Mouse (Mus musculus) hindbrain, embryonic 12.5 days (tissue): ENCODE measurements around the gene Tubb2a. TPM values are rescaled to one million over a fixed set of nuclear protein-coding genes. Genes with fewer than 3 reads are reported as not detected.

Experiments used
- ATAC-seq: fragments of 200-750 bp; cut with Nextera tagmentation; 2 replicates; pipeline ENCODE4 v1.8.0; 2017; ENCODE audit warnings: moderate TSS enrichment; ENCODE audit not compliant: low FRiP score
- H3K27ac ChIP-seq: fragments of 300-500 bp; sonication (generic); 2 replicates; pipeline ENCODE4 v1.5.1; 2016; ENCODE audit warnings: mild to moderate bottlenecking
- H3K27me3 ChIP-seq: fragments of 300-500 bp; sonication (generic); 2 replicates; pipeline ENCODE4 v1.6.1; 2016; ENCODE audit warnings: mild to moderate bottlenecking
- H3K36me3 ChIP-seq: fragments of 300-500 bp; sonication (generic); 2 replicates; pipeline ENCODE4 v1.6.1; 2016; ENCODE audit warnings: mild to moderate bottlenecking
- H3K4me1 ChIP-seq: fragments of 300-500 bp; sonication (generic); 2 replicates; pipeline ENCODE4 v1.6.1; 2016
- H3K4me2 ChIP-seq: fragments of 300-500 bp; sonication (generic); replicated peaks from 2 replicates; pipeline ENCODE4 v1.6.1; 2016; ENCODE audit warnings: mild to moderate bottlenecking
- H3K4me3 ChIP-seq: fragments of 300-500 bp; sonication (generic); 2 replicates; pipeline ENCODE4 v1.5.1; 2016; ENCODE audit warnings: mild to moderate bottlenecking
- H3K9ac ChIP-seq: fragments of 300-500 bp; sonication (generic); 2 replicates; pipeline ENCODE4 v1.6.1; 2016; ENCODE audit warnings: mild to moderate bottlenecking, moderate library complexity
- H3K9me3 ChIP-seq: fragments of 300-500 bp; sonication (generic); replicated peaks from 2 replicates; pipeline ENCODE4 v1.6.1; 2016; ENCODE audit warnings: mild to moderate bottlenecking
- WGBS: fragments of 180-500 bp; shearing (Covaris S2); methylation state at CpG from one replicate; pipeline ENCODE4 v1.1.7; 2016; 5-methylcytosine and 5-hydroxymethylcytosine counted together
- polyA plus RNA-seq: library from polyadenylated mRNA; unstranded; fragments of >200 nt; fragmentation: Nextera tagmentation; extraction: Ambion mirVana; gene quantifications from 2 replicates; pipeline ENCODE4 v1.2.1, GENCODE M21; 2016

Tubb2a gene
- polyA plus RNA-seq, 1 experiment from 2014 or later = 785 TPM

DNA sequence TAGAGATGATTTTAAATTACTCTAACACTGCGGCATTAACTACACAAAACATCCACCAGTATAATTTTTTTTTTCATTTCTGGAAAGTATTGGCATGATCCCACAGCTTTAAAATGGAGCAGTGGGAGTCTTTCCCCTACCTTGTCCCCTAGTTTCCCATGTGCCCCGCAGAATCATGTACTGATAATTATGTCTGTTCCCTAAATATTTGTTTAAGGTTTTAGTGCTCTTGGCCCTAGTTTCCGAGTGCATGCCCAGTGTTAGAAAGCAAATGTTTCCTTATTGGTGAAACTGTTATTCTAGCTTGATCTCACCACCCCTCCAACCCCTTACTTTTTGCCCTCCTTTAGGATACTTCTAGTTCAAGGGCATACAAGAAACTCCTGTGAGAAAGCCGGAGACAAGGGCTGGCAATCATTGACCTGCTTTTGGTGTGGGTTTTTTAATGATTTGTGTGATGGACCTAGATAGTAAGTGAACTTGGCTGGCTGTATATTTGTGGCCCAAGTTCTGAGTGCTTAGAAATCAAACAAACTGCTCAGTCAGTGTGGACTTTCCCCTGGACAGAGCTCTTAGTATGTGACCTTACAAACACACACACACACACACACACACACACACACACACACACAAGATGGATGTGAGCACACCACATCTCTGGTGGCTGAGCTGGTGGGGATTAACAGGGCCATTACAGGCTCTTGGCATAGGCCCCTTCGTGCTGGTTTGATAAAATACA, 32.1 kb downstream of the Tubb2a start:
- WGBS = 73% methylated on average over 5 of the region's 5 CpGs
- peak; percentile 59; the same call in 1 of the 2 replicates for ATAC-seq

DNA sequence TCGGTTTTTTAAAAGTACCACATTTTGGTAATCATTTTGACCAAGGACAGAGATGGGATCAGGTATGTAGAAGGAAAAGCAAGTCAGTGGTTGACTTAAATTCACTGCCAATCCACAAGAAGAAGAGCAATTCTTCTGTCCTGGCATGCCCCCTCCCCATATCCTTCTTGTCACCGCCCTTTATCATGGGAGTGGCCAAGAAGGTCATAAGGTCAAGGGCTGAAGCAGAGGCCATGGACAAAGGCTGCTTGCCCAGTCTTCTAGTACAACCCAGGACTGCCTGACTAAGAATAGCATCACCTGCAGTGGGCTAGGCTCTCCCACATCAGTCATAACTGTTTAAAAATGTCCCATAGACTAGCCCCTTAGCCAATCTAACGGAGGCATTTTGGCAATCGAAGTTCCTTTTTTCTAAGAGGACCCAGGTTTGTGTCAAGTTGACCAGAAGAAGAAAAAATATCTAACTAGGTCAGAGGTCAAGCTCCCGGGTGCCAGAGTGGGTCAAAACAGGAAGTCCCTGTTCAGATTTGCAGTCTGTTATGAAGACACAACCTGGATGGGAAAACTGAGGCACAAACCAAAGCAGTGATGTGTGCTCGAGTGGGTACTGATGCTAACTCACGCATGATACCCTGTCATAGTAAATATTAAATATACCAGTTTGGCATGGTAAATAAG, 34.0 kb downstream of the Tubb2a start:
- no peaks in the 10 kb centered on the region for H3K27me3 ChIP-seq
- peaks cover 4% of the 10 kb centered on the region; the same call in 1 of the 2 replicates for H3K9me3 ChIP-seq
- H3K4me1 ChIP-seq = peaks cover 3% of the 10 kb centered on the region; the same call in 1 of the 2 replicates
- WGBS = 77% methylated on average over 7 of the region's 7 CpGs
- no peak overlapping the region for H3K4me2 ChIP-seq
- H3K27ac ChIP-seq = no peak overlapping the region
- no peak for ATAC-seq
- H3K36me3 ChIP-seq = peaks cover 10% of the 10 kb centered on the region; the same call in 1 of the 2 replicates
- no peak overlapping the region for H3K4me3 ChIP-seq
- H3K9ac ChIP-seq = no peak overlapping the region

More for the DNA sequence above, 32.1 kb downstream of the Tubb2a start:
- Histone ChIP-seq H3K27me3 (no peaks in the 10 kb centered on the region), H3K9me3 (no peaks in the 10 kb centered on the region), H3K4me2 (no peak overlapping the region), H3K36me3 (peaks cover 14% of the 10 kb centered on the region; the same call in 1 of the 2 replicates), H3K9ac (no peak overlapping the region), H3K4me3 (no peak overlapping the region), H3K27ac (no peak overlapping the region), H3K4me1 (no peaks in the 10 kb centered on the region)

DNA sequence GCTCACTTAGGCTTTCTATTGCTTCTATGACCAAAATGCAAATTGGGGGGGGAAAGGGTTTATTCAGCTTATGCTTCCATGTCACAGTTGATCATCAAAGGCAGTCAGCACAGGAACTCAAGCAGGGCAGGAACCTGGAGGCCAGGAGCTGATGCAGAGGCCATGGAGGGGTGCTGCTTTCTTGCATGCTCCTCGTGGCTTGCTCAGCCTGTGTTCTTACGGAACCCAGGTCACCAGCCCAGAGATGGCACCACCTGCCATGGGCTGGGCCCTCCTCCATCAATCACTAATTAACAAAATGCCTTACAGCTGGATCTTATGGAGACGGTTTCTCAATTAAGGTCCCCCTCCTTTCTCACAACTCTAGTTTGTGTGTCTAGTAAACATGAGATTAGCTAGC, 37.7 kb downstream of the Tubb2a start:
- no peak overlapping the region for H3K4me2 ChIP-seq

DNA sequence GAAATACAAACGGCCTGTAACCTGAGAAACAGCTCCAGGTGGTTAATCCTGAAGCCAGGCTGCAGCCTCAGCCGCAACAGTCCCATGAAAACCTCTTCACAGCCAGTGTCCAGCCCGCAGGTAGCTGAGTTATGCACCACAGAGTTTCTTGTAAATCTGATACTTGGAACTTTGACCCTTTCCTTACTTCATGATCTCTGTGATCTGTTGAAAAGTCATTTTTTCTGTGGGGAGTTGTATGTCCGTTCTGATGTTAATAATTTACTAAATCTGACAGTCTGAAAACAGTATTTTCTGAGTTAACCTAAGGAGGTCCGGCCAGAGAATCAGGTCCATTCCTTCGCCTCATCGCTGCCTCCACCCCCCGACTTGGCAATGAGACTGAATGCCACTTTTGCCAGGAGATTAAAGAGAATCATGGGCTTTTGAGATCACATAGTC, 38.9 kb downstream of the Tubb2a start:
- H3K4me1 ChIP-seq = peaks cover 19% of the 10 kb centered on the region
- H3K4me3 ChIP-seq = peak overlapping the region; percentile 2; the same call in 1 of the 2 replicates
- WGBS = 37% methylated on average over 8 of the region's 8 CpGs
- H3K9ac ChIP-seq = no peak overlapping the region
- H3K27me3 ChIP-seq = no peaks in the 10 kb centered on the region
- H3K27ac ChIP-seq = no peak overlapping the region
- no peak for ATAC-seq
- H3K4me2 ChIP-seq = peak overlapping the region; percentile 77
- H3K36me3 ChIP-seq = no peaks in the 10 kb centered on the region
- H3K9me3 ChIP-seq = peaks cover 4% of the 10 kb centered on the region; the same call in 1 of the 2 replicates

More for the DNA sequence above, 37.7 kb downstream of the Tubb2a start:
- no peak overlapping the region for H3K9ac ChIP-seq
- H3K9me3 ChIP-seq = peaks cover 4% of the 10 kb centered on the region; the same call in 1 of the 2 replicates
- WGBS = 92% methylated on average over 3 of the region's 3 CpGs
- ATAC-seq = no peak
- H3K27me3 ChIP-seq = no peaks in the 10 kb centered on the region
- no peak overlapping the region for H3K4me3 ChIP-seq
- no peak overlapping the region for H3K27ac ChIP-seq
- 0 out of 2 replicates have a peak, but pooled peaks cover 3% of the 10 kb centered on the region for H3K36me3 ChIP-seq
- peaks cover 19% of the 10 kb centered on the region for H3K4me1 ChIP-seq

DNA sequence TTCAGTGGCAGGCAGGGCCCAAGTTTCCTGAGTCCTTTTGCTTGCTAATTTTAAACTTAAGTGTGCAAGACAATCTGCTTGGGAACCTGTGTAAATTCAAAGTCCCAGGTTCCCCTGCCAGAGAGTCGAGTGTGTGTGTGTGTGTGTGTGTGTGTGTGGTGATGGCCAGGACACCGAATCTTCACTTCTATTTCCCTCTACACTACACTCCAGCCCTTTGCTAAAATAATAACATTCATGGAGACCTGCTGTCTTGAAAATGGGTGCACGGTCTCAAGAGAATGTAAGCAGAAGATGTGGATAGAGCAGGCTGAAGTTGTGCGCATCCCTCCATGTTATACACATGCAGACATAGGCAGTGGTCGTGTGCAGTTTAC, 39.8 kb downstream of the Tubb2a start:
- H3K36me3 ChIP-seq = 0 out of 2 replicates have a peak, but pooled peaks cover under 1% of the 10 kb centered on the region
- peak overlapping the region; percentile 65 for H3K4me3 ChIP-seq
- H3K9me3 ChIP-seq = peaks cover 4% of the 10 kb centered on the region; the same call in 1 of the 2 replicates
- ATAC-seq = peak; percentile 33
- peaks cover 19% of the 10 kb centered on the region for H3K4me1 ChIP-seq
- WGBS = 50% methylated on average over 5 of the region's 5 CpGs
- H3K27ac ChIP-seq = peak overlapping the region; percentile 84; the same call in 1 of the 2 replicates
- H3K27me3 ChIP-seq = no peaks in the 10 kb centered on the region
- peak overlapping the region; percentile 80 for H3K9ac ChIP-seq
- peak overlapping the region; percentile 77 for H3K4me2 ChIP-seq

DNA sequence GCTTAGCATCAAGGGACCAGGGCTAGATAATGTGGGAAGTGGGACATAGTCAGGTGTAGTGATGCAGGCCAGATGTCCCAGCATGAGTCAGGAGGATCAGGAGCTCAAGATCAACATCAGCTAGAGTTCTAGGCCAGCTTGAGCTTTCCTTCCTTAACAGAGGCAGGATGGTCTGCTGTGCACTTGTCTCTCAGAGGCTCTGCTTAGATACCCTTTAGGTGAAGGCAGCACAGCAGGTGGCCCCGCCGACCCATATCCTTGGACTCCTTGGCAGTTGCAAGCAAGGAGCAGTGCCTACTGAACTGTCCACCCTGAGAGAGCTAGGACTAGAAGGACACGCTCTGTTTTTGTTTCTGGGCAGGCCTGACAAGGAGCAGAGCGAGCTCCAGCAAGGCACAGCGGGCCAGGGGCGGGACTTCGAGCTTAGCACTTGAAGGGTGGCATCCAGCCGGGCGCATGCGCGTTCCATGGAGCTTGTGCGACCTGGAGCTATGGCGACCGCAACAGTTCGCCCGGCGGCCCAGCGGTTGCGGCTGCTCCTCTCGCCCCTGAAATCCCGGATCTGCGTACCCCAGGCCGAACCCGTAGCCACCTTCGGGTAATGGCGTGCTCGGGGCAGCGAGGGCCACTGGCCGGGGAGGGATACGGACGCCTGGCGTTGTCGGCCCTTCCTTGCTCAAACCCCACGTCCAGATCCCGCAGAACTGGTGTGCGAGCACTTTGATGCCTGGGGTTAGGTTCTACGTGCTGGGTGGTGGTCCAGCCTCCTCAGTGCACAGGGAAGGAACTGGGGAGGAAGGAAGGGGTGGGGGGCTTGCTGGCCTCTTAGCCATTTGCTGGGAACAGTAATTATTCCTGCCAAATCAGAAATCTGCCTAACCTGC, 40.4 kb downstream of the Tubb2a start, which contains the start of gene Bphl:
Bphl (plus strand) TSS at position 426 of the 884 bp plus-strand sequence.
- Histone ChIP-seq H3K4me3 (peak within 1 kb of the TSS; percentile 65), H3K4me2 (peak within 1 kb of the TSS; percentile 77), H3K4me1 (peaks cover 19% of the 10 kb centered on the region), H3K27me3 (no peaks in the 10 kb centered on the region), H3K36me3 (0 out of 2 replicates have a peak, but pooled peaks cover 7% of the 10 kb centered on the region), H3K9me3 (peaks cover 4% of the 10 kb centered on the region; the same call in 1 of the 2 replicates), H3K9ac (peak within 1 kb of the TSS; percentile 80), H3K27ac (peak within 1 kb of the TSS; percentile 84)
- under 1% methylated on average over 37 of the region's 37 CpGs for WGBS
- ATAC-seq = peak; percentile 96

DNA sequence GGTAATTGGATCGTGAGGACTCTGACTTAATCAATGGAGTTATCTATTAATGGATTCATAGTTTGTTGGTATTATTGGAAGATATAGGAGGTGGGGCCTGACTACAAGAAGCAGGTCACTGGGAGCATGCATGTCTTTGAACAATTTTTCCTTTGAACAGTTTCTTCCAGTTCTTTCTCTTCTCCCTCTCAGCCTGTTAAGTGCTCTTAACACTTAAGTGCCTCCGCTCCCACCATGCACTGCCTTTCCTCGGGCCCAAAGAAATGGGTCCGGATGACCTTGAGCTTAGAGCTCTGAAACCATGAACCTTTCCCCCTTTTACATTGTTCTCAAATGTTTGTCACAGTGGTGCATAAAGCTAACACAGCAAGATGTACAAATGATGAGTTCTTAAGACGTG, 41.1 kb downstream of the Tubb2a start:
- Histone ChIP-seq H3K9me3 (peaks cover 4% of the 10 kb centered on the region; the same call in 1 of the 2 replicates), H3K36me3 (0 out of 2 replicates have a peak, but pooled peaks cover 11% of the 10 kb centered on the region), H3K9ac (no peak overlapping the region), H3K4me1 (peaks cover 19% of the 10 kb centered on the region), H3K27me3 (no peaks in the 10 kb centered on the region), H3K27ac (peak overlapping the region; percentile 84; the same call in 1 of the 2 replicates), H3K4me2 (peak overlapping the region; percentile 77; the same call in 1 of the 2 replicates), H3K4me3 (no peak overlapping the region; the same call in 1 of the 2 replicates)
- ATAC-seq = 0 out of 2 replicates have a peak, but pooled peaks have one; percentile 7
- 87% methylated on average over 5 of the region's 5 CpGs for WGBS

DNA sequence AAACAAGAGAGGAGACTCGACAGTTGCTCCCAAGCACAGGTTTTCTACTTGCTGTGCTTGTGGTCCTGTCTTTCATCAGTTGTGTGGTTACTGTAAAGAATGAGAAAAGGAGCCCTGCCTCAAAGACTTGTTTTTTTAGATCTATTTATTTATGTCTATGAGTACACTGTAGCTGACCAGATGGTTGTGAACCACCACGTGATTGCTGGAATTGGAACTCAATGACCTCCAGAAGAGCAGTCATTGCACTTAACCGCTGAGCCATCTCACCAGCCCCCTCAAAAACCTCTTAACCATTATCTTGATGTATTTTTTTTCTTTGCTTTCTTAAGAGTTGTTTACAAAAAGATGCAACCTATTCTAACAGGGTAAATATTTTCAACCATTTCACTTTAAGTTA, 42.4 kb downstream of the Tubb2a start:
- 86% methylated on average over 3 of the region's 3 CpGs for WGBS
- Histone ChIP-seq H3K27me3 (no peaks in the 10 kb centered on the region), H3K4me3 (no peak overlapping the region), H3K9me3 (peaks cover 4% of the 10 kb centered on the region; the same call in 1 of the 2 replicates), H3K4me1 (peaks cover 19% of the 10 kb centered on the region), H3K27ac (no peak overlapping the region), H3K36me3 (0 out of 2 replicates have a peak, but pooled peaks cover 17% of the 10 kb centered on the region), H3K9ac (no peak overlapping the region), H3K4me2 (no peak overlapping the region)
- ATAC-seq = no peak

DNA sequence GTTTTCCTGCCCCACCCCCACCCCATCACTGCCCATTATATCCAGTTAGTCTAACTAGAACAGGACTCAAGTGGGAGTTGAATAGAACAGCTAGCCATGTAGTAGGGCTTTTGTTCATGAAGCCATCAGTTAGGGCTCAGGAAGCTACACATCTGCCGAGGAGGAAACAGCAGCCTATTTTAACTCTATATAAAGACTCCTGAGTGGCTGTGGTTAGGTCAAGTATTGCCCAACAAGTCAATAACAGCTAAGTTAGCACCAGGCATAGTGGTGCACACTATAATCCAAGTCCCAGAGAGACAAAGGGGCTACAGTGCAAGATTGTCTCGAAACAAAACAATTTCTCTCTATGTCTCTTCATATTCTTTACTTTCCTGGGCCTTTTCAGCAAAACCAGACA, 45.8 kb downstream of the Tubb2a start:
- Histone ChIP-seq H3K9me3 (no peaks in the 10 kb centered on the region), H3K27ac (no peak overlapping the region), H3K9ac (no peak overlapping the region), H3K4me3 (no peak overlapping the region), H3K4me2 (no peak overlapping the region), H3K36me3 (peaks cover 27% of the 10 kb centered on the region; the same call in 1 of the 2 replicates), H3K27me3 (no peaks in the 10 kb centered on the region), H3K4me1 (peaks cover 4% of the 10 kb centered on the region; the same call in 1 of the 2 replicates)
- 65% methylated on average over 2 of the region's 2 CpGs for WGBS
- no peak for ATAC-seq
